Mouse (Mus musculus) kidney, postnatal 0 days (tissue): ENCODE results near the gene Ctsw. TPM values are rescaled to one million over a fixed set of nuclear protein-coding genes. Genes with fewer than 3 reads are reported as not detected.

Experiments used
- ATAC-seq: fragments of 200-750 bp; cut with Nextera tagmentation; replicated peaks from 2 replicates; pipeline ENCODE4 v1.8.0; 2017; ENCODE audit warnings: low read depth, moderate number of reproducible peaks, moderate TSS enrichment, moderate library complexity; ENCODE audit not compliant: low FRiP score
- DNase-seq: peaks from one replicate; pipeline ENCODE4 v3.0.0-alpha.2; 2016; ENCODE audit warnings: low spot score
- H3K27ac ChIP-seq: fragments of 300-500 bp; sonication (generic); 2 replicates; pipeline ENCODE4 v1.5.1; 2014; ENCODE audit warnings: mild to moderate bottlenecking
- H3K27me3 ChIP-seq: fragments of 300-500 bp; sonication (generic); 2 replicates; pipeline ENCODE4 v1.6.1; 2014; ENCODE audit warnings: low read length, mixed read lengths; ENCODE audit not compliant: insufficient read depth
- H3K36me3 ChIP-seq: fragments of 300-500 bp; sonication (generic); 2 replicates; pipeline ENCODE4 v1.6.1; 2014; ENCODE audit warnings: low read length, mixed read lengths; ENCODE audit not compliant: insufficient read depth
- H3K4me1 ChIP-seq: fragments of 300-500 bp; sonication (generic); replicated peaks from 2 replicates; pipeline ENCODE4 v1.6.1; 2014; ENCODE audit warnings: antibody characterized with exemption, low read length, mixed read lengths; ENCODE audit not compliant: insufficient read depth
- H3K4me2 ChIP-seq: fragments of 300-500 bp; sonication (generic); 2 replicates; pipeline ENCODE4 v1.6.1; 2014; ENCODE audit warnings: mild to moderate bottlenecking, low read length, moderate library complexity, mixed read lengths
- H3K4me3 ChIP-seq: fragments of 300-500 bp; sonication (generic); replicated peaks from 2 replicates; pipeline ENCODE4 v1.5.1; 2014; ENCODE audit warnings: low read depth, low read length
- H3K9ac ChIP-seq: fragments of 300-500 bp; sonication (generic); 2 replicates; pipeline ENCODE4 v1.6.1; 2014; ENCODE audit warnings: low read depth, low read length
- H3K9me3 ChIP-seq: fragments of 300-500 bp; sonication (generic); replicated peaks from 2 replicates; pipeline ENCODE4 v1.6.1; 2016; ENCODE audit warnings: low read length, inconsistent platforms, mixed read lengths
- CTCF ChIP-seq: IDR thresholded peaks from 2 replicates; pipeline ENCODE4 v1.5.1; 2016; ENCODE audit warnings: antibody characterized with exemption, low read depth, mild to moderate bottlenecking, moderate library complexity
- WGBS: fragments of 180-500 bp; shearing (Covaris S2); extraction: QIAGEN DNeasy Blood & Tissue Kit; methylation state at CpG from one replicate; pipeline ENCODE4 v1.1.7; 2014; 5-methylcytosine and 5-hydroxymethylcytosine counted together
- polyA plus RNA-seq: library from polyadenylated mRNA; unstranded; fragments of >200 nt; fragmentation: Nextera tagmentation; extraction: Ambion mirVana; gene quantifications from 2 replicates; pipeline ENCODE4 v1.2.1, GENCODE M21; 2015

The Ctsw gene
- polyA plus RNA-seq, 1 experiment from 2014 or later, result 0.79 TPM

DNA sequence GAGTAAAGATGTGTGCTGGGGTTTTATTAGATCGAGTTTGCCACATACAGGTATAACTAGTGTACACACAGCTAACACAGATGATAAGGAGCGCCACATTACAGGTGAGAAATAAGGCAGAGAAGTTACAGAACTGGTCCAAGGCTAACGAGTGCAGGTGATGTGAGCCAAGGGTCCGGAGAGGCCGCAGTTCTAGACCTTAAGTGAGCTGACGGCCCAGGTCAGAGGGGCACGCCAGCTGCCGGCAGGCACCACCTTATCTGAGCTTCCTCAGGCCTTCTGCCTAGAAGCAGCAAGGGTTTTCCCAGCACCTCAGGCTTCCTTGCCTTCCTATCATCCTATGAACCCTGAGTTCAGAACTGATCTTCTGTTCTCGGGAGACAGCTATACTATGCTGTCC lies 48.7 kb downstream of the Ctsw start:
- H3K36me3 ChIP-seq, result peaks cover 23% of the 10 kb centered on the region; the same call in 1 of the 2 replicates
- WGBS, result 90% methylated on average over 9 of the region's 9 CpGs

DNA sequence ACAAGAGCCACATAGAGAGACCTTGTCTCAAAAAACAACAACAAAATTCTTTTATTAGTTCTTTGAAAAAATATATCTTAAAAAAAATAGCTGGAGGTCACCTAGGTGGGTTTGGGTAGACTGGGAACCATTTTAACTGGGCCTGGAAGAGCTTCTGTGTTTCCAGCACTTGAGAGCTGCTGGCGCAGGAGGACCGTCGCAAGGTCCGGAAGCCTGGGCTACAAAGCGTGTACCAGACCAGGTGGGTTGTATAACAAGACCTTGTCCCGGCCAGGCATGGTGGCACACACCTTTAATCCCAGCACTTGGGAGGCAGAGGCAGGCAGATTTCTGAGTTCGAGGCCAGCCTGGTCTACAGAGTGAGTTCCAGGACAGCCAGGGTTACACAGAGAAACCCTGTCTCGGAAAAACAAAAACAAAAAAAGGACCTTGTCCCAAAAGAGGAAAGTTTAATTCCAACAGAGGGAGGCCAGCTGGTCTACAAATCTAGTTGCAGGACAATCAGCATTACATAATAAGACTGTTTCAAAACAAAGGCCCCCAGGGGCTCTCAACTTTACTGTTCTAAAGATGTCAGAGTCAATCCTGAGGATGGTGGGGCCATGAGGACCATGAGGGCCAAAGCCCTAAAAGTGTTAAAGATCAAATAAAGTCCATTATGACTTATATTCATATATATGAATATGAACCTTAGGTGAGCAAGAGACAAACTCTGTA lies 49.4 kb downstream of the Ctsw start:
- Histone ChIP-seq H3K9me3 (no peaks in the 10 kb centered on the region), H3K4me2 (no peak overlapping the region), H3K9ac (no peak overlapping the region), H3K27ac (no peak overlapping the region), H3K27me3 (no peaks in the 10 kb centered on the region), H3K4me1 (peaks cover 11% of the 10 kb centered on the region), H3K36me3 (peaks cover 23% of the 10 kb centered on the region; the same call in 1 of the 2 replicates), H3K4me3 (no peak overlapping the region)
- ATAC-seq (no peak), DNase-seq (no peak)
- WGBS, result 92% methylated on average over 8 of the region's 8 CpGs
- TF ChIP-seq CTCF, result no peak

More for the DNA sequence above, 48.7 kb downstream of the Ctsw start:
- H3K9ac ChIP-seq, result no peak overlapping the region
- no peaks in the 10 kb centered on the region for H3K9me3 ChIP-seq
- DNase-seq (no peak), ATAC-seq (no peak)
- peaks cover 14% of the 10 kb centered on the region for H3K4me1 ChIP-seq
- TF ChIP-seq CTCF, result no peak
- no peak overlapping the region for H3K4me2 ChIP-seq
- H3K27me3 ChIP-seq, result no peaks in the 10 kb centered on the region
- H3K4me3 ChIP-seq, result no peak overlapping the region
- no peak overlapping the region for H3K27ac ChIP-seq

Other genes starting within 250 kb of the Ctsw start
- gene Pacs1, start 195.4 kb downstream of the Ctsw start, polyA plus RNA-seq, result 14.2 and 14.8 TPM in 2 replicates
- gene Sf3b2, start 173.1 kb downstream of the Ctsw start, polyA plus RNA-seq, result 239 and 274 TPM in 2 replicates
- gene Gal3st3, start 170.2 kb downstream of the Ctsw start, polyA plus RNA-seq, result 2.2 and 2.7 TPM in 2 replicates
- gene Catsper1, start 132.8 kb downstream of the Ctsw start, polyA plus RNA-seq, result not detected in 2 replicates
- gene Cst6, start 118.9 kb downstream of the Ctsw start, polyA plus RNA-seq, result 0.29 and 1.5 TPM in 2 replicates
- gene Eif1ad, start 101.8 kb downstream of the Ctsw start, polyA plus RNA-seq, result 30.8 and 34.0 TPM in 2 replicates
- 344 and 363 TPM in 2 replicates for gene Banf1, start 101.3 kb downstream of the Ctsw start, polyA plus RNA-seq
- gene Sart1, start 79.8 kb downstream of the Ctsw start, polyA plus RNA-seq, result 56.1 and 57.8 TPM in 2 replicates
- gene Tsga10ip, start 66.0 kb downstream of the Ctsw start, polyA plus RNA-seq, result 0.31 and 0.39 TPM in 2 replicates
- 237 and 246 TPM in 2 replicates for gene Drap1, start 43.5 kb downstream of the Ctsw start, polyA plus RNA-seq
- 55.7 and 55.8 TPM in 2 replicates for gene AI837181, start 43.4 kb downstream of the Ctsw start, polyA plus RNA-seq
- gene Fosl1, start 21.0 kb downstream of the Ctsw start, polyA plus RNA-seq, result 0.32 TPM in 1 of 2 replicates, not detected in the other
- 12.2 and 15.6 TPM in 2 replicates for gene Ccdc85b, start 10.6 kb downstream of the Ctsw start, polyA plus RNA-seq
- 141 and 150 TPM in 2 replicates for gene Fibp, start 7.9 kb downstream of the Ctsw start, polyA plus RNA-seq
- gene Efemp2, start 5.4 kb upstream of the Ctsw start, polyA plus RNA-seq, result 126 and 140 TPM in 2 replicates
- gene Mus81, start 19.9 kb upstream of the Ctsw start, polyA plus RNA-seq, result 31.3 and 31.8 TPM in 2 replicates
- gene Cfl1, start 21.9 kb upstream of the Ctsw start, polyA plus RNA-seq, result 2,170 and 2,281 TPM in 2 replicates
- 0.13 TPM in 1 of 2 replicates, not detected in the other for gene 1700020D05Rik, start 35.3 kb upstream of the Ctsw start, polyA plus RNA-seq
- gene Snx32, start 42.0 kb upstream of the Ctsw start, polyA plus RNA-seq, result 7.6 and 8.0 TPM in 2 replicates
- gene Ovol1, start 92.1 kb upstream of the Ctsw start, polyA plus RNA-seq, result 12.3 and 13.7 TPM in 2 replicates
- gene Ap5b1, start 99.5 kb upstream of the Ctsw start, polyA plus RNA-seq, result 7.1 and 7.2 TPM in 2 replicates
- gene Rnaseh2c, start 133.4 kb upstream of the Ctsw start, polyA plus RNA-seq, result 107 and 128 TPM in 2 replicates
- gene Kat5, start 141.7 kb upstream of the Ctsw start, polyA plus RNA-seq, result 54.0 and 56.5 TPM in 2 replicates
- 42.6 and 45.5 TPM in 2 replicates for gene Rela, start 169.0 kb upstream of the Ctsw start, polyA plus RNA-seq
- gene Sipa1, start 195.2 kb upstream of the Ctsw start, polyA plus RNA-seq, result 22.5 and 26.2 TPM in 2 replicates
- gene Map3k11, start 220.2 kb upstream of the Ctsw start, polyA plus RNA-seq, result 35.4 and 39.8 TPM in 2 replicates
- gene Pcnx3, start 220.4 kb upstream of the Ctsw start, polyA plus RNA-seq, result 14.8 and 15.0 TPM in 2 replicates
- gene Kcnk7, start 235.9 kb upstream of the Ctsw start, polyA plus RNA-seq, result 0.32 and 0.33 TPM in 2 replicates